Mouse (Mus musculus) G1E (cell line): ENCODE data around the gene 9830107B12Rik.

Experiments
- CTCF ChIP-seq: IDR thresholded peaks from 2 replicates; pipeline ENCODE4 v1.5.1; 2012; ENCODE audit warnings: low read depth, low read length, inconsistent platforms, mixed read lengths
- GATA1 ChIP-seq: IDR thresholded peaks from 2 replicates; pipeline ENCODE4 v1.6.1; 2012; ENCODE audit warnings: borderline replicate concordance, low read length, inconsistent platforms, mixed read lengths
- POLR2AphosphoS5 ChIP-seq: IDR thresholded peaks from 2 replicates; pipeline ENCODE4 v1.6.1; 2012; ENCODE audit warnings: low read depth, low read length, inconsistent platforms; ENCODE audit not compliant: insufficient replicate concordance

GRCm38 (mm10) chr17:48099312-48099711 is 46.8 kb downstream of the 9830107B12Rik start:
- TF ChIP-seq CTCF (no peak), GATA1 (no peak), POLR2AphosphoS5 (no peak)
